Mouse (Mus musculus): ENCODE measurements at regions not wholly inside any gene's neighbourhood (a gene's known extent, or its start where the extent isn't known, plus 50 kb on each side); places are given as distances from the start of the nearest gene placed in this dataset.
A peak's percentile ranks its signal among the peaks of the same experiment; 100 is the strongest.
"Not testable (repeated sequence)": the region's sequence is repeated elsewhere in the genome, so short reads cannot be mapped to it uniquely, and the experiment has no call there.

DNA sequence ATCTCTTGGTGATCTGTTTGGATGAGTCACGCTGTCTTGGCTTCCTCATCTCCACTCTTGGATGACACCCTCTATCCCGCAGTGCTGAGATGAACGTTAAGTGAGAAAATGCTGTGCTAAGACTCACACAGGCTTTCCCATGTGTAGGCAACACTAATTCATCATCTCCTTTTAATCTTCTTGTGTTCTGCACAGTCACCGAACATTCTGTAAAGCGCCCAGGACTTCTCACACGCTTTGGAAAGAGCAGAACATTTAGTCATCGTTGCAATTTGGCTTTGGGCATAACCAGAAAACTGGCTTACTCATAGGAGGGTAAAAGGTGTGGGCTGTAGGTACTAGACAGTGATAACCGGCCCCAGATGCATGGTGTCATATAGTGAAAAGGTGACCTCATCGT is 94.9 kb downstream of the Plppr4 start:
- DNase-seq, result no peak

- no peak for DNase-seq
These were observed 112.8 kb downstream of the Plppr4 start for GRCm38 (mm10) chr3:117247833-117248232.

DNA sequence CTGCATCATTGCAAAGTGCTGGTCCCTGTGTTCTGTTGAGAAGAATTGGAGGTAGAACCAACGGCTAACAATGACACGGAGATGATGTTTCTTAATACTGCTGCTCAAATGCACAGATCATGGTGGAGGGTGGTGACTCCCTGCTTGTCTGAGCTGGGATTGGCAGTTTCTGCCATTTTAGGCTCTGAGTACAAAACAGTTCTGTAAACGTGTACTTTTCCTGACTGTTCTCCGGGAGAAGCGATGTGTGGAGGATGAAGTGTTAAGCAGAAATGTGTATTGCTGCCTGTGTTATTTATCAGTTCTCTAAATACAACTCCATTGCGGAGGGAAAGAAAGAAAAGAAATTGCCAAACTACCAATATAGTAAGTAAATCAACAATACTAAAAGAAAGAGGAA is 118.9 kb downstream of the Plppr4 start:
- DNase-seq, result no peak

- DNase-seq, result no peak
These were observed 134.1 kb downstream of the Plppr4 start for GRCm38 (mm10) chr3:117226616-117227015.

DNA sequence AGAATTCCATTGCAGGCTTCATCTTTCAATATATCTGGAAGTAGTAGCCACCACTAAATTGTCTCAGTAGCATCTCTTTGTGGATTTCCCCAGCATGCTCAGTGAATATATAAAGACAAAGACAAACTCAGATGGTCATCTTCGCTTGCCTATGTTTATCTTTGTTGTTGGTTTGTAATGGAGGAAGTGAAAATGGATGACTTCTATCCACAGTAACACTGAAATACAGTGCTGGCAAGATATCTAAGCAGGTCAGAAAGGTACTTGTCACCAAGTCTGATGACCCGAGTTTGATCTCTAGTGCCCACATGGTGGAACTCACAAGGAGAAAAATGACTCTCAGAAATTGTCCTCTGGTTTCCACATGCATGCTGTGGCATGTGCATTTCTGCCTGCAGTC is 135.6 kb downstream of the Plppr4 start:
- DNase-seq, result no peak

GRCm38 (mm10) chr3:117217952-117218351 is 142.7 kb downstream of the Plppr4 start:
- no peak for DNase-seq

DNA sequence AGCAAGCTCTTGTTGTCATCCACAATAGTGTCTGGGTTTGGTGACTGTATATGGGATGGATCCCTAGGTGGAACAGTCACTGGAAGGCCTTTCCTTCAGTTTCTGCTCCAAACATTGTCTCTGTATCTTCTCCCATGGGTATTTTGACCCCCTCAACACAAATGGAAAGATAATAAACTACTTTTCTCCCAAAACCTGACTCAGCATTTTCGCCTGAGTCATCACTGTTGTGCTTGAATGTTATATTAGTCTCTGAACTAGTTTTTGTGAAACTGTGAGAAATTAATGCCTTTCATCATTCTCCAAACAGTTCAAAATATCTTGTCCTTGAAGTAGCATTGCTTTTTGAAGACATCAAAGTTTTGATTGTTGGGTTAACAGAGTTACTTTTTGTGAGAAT is 168.8 kb downstream of the Plppr4 start:
- no peak for DNase-seq

DNA sequence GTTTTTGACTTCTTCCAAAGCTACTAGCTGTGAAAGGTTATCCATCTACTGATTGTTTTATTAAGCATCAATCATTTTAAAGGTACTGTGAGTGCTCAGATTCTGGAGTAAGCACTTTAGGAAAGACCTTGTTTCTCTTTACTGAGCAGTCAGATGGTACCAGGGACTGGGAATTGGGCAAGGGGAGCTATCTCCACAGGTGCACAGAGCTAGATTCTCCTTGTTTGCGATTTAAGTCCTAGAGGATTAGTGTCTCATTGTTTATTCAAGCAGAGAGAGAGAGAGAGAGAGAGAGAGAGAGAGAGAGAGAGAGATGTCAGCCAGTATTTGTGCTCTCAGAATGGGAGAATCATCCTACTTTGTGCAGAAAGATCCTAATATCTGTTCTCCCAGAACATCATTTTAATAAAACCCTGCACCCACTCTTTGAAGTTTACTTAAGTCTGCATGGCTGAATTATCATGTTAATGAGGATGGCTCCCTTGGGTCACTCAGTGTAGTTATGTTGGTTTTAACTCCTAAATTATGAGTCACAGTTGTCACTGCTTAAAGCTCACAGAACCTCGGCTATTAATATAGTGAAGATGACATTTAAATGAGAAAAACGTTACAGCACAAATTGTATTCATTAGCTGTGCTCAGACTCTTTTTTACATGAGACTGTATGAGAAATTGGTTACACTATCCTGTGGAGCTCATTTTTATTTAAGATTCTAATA is 171.7 kb downstream of the Plppr4 start:
- DNase-seq, result no peak

- DNase-seq, result no peak
These were observed 177.0 kb downstream of the Plppr4 start for GRCm38 (mm10) chr3:117183654-117184184.

GRCm38 (mm10) chr3:117169740-117170139 is 190.9 kb downstream of the Plppr4 start:
- DNase-seq, result no peak

DNA sequence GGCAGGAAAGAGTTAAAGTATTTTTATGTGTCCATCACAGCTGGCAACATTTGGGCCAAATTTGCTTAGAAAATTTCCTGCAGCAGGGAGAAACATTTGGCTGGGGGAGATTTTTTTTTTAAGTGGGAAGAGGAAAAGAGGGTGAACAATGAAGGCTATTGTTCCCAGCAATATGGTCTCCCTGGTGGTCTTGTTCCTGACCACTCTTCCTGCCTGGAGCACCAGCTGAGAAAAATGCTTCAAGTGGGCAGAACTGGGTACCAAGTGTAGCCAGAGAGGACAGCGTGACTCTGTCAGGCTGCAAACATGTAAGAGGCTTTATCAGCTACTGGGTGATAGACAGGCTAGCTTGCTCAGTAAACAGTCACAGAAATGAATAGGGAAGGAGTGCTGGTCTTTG is 194.3 kb upstream of the Palmd start:
- no peak for DNase-seq

DNA sequence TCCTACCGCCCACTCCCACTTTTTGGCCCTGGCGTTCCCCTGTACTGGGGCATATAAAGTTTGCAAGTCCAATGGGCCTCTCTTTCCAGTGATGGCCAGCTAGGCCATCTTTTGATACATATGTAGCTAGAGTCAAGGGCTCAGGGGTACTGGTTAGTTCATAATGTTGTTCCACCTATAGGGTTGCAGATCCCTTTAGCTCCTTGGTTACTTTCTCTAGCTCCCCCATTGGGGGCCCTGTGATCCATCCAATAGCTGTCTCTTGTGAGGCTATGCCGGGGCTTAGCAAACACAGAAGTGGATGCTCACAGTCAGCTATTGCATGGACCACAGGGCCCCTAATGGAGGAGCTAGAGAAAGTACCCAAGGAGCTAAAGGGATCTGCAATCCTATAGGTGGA is 191.9 kb upstream of the Palmd start:
- DNase-seq, result not testable (repeated sequence)

- DNase-seq, result no peak
These were observed 186.5 kb upstream of the Palmd start for GRCm38 (mm10) chr3:117155274-117155673.

DNA sequence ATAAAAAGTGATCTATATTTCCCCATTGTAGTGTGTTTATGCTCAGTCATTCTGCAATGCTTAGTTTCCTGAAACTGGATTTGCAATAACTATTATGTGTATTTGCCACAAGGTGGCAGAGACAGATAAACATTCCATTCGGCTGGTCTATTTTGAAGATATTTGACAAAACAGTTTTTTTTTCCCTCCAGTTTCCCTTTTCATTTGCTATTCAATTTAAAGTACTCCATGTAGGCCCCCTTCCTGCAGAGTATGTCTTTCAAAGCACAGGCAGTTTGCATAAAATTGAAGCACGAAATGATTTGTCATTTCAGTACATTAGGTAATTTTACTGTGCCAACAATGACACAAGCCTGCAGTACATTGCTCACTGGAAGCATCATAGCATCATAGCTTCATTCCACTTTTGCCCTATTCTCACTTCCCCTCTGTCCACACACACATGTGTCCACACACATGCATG is 184.3 kb upstream of the Palmd start:
- DNase-seq, result no peak

DNA sequence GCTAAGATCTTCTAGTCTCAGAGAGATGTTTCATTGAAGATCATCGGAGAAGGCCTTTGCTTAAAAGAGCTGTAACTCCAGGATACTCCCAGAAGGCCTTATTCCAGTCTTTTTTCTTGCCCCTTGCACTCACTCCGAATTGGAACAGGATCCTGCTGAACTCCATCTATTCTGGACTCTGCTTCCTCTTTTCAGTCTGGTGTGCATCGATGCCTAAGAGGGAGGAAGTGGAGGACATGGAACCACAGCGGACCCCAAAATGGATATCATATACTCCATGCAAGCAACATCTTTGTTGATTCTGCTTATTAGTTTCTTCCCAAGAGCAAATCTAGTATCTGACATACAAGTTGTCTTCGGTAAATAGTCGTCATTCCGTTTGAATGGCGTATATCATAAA is 183.6 kb upstream of the Palmd start:
- no peak for DNase-seq

DNA sequence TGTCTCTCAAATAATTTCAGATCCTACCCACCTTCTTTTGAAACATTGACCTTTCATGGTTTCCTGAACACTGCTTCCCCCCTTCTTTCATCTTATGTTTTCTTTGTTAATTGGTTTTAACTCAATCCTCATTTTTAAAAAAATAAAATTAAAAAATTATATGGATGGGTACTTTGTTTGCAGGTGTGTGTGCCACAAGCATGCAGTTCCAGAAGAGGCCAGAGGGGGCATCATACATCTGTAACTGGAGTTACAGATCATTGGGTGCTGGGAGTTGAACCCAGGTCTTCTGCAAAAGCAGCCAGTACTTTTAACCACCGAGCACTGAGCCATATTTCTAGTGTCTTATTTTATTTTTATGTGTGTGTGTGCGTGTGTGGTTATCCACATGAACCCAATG is 178.6 kb upstream of the Palmd start:
- no peak for DNase-seq

DNA sequence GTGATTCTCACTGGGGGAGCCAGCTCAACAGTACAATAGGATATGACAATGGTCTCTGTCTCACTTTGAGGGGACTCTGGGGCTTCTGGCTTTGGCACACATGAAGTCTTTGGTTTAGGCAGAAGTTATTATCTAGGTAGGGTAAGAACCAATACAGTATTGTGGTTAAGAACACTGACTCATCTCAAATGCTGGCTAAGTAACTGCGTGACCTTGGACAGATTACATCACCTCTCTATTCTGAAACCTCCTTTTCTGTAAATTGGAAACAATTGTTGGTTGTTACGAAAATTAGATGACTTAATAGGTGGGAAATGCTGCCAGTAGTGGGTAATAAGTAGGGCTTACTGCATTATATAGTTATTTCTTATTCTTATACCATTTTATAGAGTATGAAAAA is 171.0 kb upstream of the Palmd start:
- DNase-seq, result no peak

DNA sequence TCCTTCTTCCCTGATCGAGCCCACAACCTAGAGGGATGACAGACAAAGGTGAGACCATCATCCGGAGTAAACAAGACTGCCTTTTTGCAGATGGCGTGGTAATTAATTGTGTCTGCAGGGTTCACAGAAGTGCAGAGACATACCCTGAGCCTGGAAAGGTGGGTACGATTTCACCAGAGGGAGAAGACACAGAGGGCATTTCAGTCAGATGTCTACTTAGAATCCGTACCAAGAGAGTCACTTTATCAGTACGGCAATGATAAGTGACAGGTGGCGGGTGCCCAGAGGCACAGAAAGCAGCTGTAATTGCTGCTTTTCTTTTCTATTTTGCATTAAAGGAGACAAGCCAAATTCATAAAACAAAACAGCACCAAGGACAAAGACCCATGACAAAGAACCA is 169.9 kb upstream of the Palmd start:
- DNase-seq, result no peak

- DNase-seq, result no peak
These were observed 164.1 kb upstream of the Palmd start for GRCm38 (mm10) chr3:117132897-117133296.

DNA sequence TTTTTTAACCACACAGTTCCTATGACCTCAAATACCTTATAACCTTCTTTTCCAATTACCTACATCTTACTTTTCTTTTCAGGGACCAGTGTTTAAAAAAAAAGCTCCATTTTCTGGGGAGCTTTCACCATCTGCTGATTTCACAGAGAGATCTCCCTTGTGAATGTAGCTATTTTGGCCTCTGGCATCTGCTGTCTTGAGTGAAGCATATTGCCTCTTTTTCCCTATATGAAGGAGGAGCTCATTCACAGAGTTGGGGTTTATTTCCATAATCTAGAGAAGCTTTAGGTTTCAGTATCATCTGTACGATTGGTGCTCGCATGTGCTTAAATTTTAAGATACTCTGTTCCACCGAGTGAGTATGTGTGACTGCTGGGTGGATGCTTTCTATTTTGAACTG is 153.4 kb upstream of the Palmd start:
- no peak for DNase-seq

GRCm38 (mm10) chr3:117120086-117121055 is 151.6 kb upstream of the Palmd start:
- peak; percentile 23 for DNase-seq

DNA sequence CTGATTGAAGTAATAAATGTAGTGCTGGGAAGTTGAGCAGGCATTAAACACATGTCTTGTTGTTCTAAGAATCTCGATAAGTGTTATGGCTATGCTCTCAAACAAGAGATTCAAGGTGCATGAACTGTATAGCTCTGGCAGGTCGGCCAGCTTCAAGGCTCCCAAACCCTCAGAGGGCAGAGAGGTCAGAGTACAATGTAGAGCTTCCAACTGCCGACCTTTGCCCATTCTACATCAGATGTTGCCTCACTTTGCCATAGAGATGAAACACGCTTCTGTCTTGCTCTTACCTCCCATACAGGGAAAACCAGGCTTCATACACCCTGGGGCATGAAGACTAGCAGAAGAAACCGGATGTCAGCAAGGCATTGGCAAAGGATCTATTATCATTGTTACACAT is 150.8 kb upstream of the Palmd start:
- no peak for DNase-seq

- DNase-seq, result no peak
These were observed 149.1 kb upstream of the Palmd start for GRCm38 (mm10) chr3:117117838-117118237.

DNA sequence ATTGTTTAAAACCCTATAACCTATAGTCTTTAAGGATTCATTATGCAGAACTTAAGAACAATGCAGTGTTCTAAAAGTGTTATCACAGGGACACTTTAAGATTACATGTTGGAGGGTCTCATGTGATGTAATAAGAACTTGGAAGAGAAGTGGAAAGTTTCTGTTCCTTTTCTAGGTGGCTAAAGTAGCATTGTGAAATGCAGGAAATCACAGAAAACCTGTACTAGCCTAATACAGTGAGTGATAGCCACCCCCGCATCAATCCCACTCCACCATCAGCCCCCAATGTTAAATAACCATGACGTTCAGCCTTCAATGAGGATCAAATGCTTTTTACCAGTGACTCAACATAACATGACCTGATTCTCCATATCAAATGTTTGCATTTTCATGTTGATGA is 147.4 kb upstream of the Palmd start:
- DNase-seq, result no peak

All from right cerebral cortex, postnatal 14 days (tissue).